Mouse (Mus musculus) E14TG2a.4 (cell line): ENCODE results near the gene Ryr3.

Source experiments
- H3K27me3 ChIP-seq: 2 replicates; pipeline ENCODE4 v1.6.1; 2014; ENCODE audit warnings: low read length, control low read depth; ENCODE audit not compliant: insufficient read depth
- H3K36me3 ChIP-seq: 2 replicates; pipeline ENCODE4 v1.6.1; 2014; ENCODE audit warnings: low read length, control low read depth; ENCODE audit not compliant: insufficient read depth
- H3K4me1 ChIP-seq: replicated peaks from 2 replicates; pipeline ENCODE4 v1.6.1; 2014; ENCODE audit warnings: low read depth, low read length, control low read depth
- H3K4me3 ChIP-seq: replicated peaks from 2 replicates; pipeline ENCODE4 v1.5.1; 2014; ENCODE audit warnings: mild to moderate bottlenecking, low read length
- H3K9me3 ChIP-seq: 2 replicates; pipeline ENCODE4 v1.6.1; 2014; ENCODE audit warnings: low read length, control low read depth
- CTCF ChIP-seq: conservative IDR thresholded peaks from 2 replicates; pipeline ENCODE4 v1.5.1; 2014; ENCODE audit warnings: low read length
- NANOG ChIP-seq: IDR thresholded peaks from 2 replicates; pipeline ENCODE4 v1.6.1; 2014; ENCODE audit warnings: borderline replicate concordance, low read length, mixed read lengths
- POU5F1 ChIP-seq: IDR thresholded peaks from 2 replicates; pipeline ENCODE4 v1.6.1; 2014; ENCODE audit warnings: low read length, borderline replicate concordance

Ryr3 gene

DNA sequence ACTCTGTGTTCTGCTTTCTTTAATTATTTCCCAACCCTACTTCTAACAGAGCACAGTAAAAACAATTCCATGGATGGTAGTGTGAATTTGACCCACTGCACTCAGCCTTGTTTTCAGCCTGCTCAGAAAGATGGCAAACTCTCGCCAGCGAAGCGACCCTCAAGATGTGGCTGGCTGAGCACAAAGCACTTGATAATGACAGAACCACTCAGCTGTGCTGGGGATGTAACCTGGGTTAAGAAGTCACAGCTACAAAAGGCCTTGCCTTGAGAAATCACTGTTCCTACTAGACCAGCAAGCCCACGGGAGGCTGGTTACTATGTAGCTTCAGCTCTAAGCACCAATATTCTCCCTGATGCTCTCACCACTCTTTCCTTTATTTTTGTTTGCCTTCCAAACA, 140.5 kb downstream of the Ryr3 start:
- H3K36me3 ChIP-seq: no peaks in the 10 kb centered on the region
- H3K9me3 ChIP-seq: no peaks in the 10 kb centered on the region
- H3K4me3 ChIP-seq: no peak overlapping the region
- H3K4me1 ChIP-seq: no peaks in the 10 kb centered on the region
- TF ChIP-seq CTCF (no peak), NANOG (no peak), POU5F1 (no peak)
- H3K27me3 ChIP-seq: no peaks in the 10 kb centered on the region

DNA sequence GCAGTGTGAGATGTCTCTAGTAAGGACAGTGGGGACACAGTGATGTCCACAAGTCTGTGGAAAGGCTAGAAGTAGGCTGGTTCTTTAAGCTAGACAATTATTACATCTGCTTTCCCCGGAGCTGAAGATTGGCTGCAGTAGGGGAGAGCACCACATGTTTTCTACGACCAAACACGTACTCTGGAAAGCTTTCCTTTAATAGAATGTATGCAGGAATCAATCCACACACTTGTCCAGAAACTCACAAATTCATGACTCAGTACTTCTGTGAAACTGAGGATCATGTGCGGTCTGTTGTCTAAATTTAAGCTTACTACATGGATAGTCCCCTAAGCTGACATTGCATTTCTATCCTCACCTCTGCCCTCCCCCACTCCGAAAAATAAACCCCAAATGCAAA, 157.5 kb downstream of the Ryr3 start:
- H3K36me3 ChIP-seq: no peaks in the 10 kb centered on the region
- H3K27me3 ChIP-seq: no peaks in the 10 kb centered on the region
- H3K4me3 ChIP-seq: no peak overlapping the region
- H3K9me3 ChIP-seq: no peaks in the 10 kb centered on the region
- H3K4me1 ChIP-seq: 0 out of 2 replicates have a peak, but pooled peaks cover 4% of the 10 kb centered on the region
- TF ChIP-seq NANOG (no peak), POU5F1 (no peak), CTCF (no peak)

DNA sequence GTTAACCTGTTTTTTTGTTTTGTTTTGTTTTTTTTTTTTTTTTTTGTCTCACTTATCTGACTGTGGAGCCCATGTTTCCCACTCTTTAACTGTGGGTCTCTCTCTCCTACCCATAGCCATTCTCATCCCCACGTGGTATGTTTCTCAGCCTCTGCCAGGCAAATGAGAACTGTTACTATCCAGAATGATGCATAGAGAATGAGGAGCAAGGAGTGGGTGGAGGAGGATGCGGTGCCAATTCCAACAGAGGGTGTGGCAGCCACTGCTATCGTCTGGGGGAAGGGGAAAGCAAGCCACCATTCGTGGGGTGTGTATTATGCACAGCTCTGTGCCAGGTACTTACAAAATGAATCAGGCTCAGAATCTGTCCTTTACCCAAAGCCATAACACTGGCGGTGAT, 158.0 kb downstream of the Ryr3 start:
- H3K36me3 ChIP-seq: no peaks in the 10 kb centered on the region

DNA sequence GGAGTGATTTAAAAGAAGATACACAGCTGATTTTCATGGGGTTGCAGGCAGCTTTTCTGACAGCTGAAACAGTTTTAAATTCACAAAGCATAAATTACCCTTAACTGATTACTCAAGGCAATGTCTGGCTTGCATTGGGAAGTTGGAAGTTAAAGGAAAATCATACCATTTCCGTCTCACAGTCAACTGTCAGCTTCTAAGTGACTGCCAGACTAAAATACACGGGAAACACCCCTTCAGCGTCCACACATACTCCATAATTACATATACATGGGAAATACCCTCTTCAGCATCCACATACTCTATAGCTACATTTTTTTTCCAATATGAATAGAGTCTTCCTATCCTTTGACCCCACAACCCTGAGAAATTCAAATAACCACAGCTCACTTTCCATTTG, 158.8 kb downstream of the Ryr3 start:
- H3K9me3 ChIP-seq: no peaks in the 10 kb centered on the region
- TF ChIP-seq CTCF (no peak), NANOG (no peak), POU5F1 (no peak)
- no peak overlapping the region for H3K4me3 ChIP-seq
- no peaks in the 10 kb centered on the region for H3K36me3 ChIP-seq
- 0 out of 2 replicates have a peak, but pooled peaks cover 4% of the 10 kb centered on the region for H3K4me1 ChIP-seq
- no peaks in the 10 kb centered on the region for H3K27me3 ChIP-seq

More for the DNA sequence above, 158.0 kb downstream of the Ryr3 start:
- Histone ChIP-seq H3K9me3 (no peaks in the 10 kb centered on the region), H3K27me3 (no peaks in the 10 kb centered on the region), H3K4me3 (no peak overlapping the region), H3K4me1 (0 out of 2 replicates have a peak, but pooled peaks cover 4% of the 10 kb centered on the region)
- TF ChIP-seq POU5F1: no peak
- no peak for TF ChIP-seq NANOG
- TF ChIP-seq CTCF: no peak

DNA sequence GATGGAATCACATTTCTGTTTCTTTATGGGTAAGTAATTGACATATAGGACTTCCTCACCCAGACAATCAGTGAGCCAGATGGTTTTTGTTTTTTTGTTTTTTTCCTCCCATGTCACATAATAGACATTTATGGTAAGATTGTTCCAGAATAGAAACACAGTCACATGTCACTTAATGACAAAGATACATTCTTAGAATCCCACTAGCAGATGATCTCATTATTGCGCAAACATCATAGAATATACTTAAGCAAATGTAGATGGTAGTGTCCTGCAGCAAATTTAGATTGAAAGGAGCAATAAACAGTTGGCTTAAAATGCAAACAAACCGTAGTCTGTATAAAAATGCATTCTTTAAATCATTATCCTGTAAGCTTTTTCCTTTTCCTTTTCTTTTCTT, 161.3 kb downstream of the Ryr3 start:
- H3K4me1 ChIP-seq: 0 out of 2 replicates have a peak, but pooled peaks cover 4% of the 10 kb centered on the region
- no peaks in the 10 kb centered on the region for H3K27me3 ChIP-seq
- no peaks in the 10 kb centered on the region for H3K9me3 ChIP-seq
- H3K36me3 ChIP-seq: no peaks in the 10 kb centered on the region
- no peak overlapping the region for H3K4me3 ChIP-seq
- no peak for TF ChIP-seq CTCF
- TF ChIP-seq NANOG: no peak
- no peak for TF ChIP-seq POU5F1

DNA sequence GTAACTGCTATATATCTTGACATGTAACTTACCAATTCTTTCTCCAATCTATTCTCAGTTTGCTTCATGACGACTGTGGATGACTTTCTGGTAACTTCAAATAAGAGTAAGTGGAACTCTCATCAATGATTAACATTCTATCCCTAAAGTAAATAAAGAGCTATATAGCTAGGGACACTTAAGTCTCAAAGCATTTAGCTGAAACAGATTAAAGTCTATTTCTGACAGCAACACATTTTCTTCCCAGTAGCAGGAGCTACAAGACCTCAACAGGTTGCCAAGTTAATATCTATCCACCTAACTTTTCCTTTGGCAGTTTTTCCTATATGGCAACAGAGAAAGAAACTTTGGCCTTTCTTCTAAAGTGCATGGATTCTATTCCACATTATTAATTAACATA, 167.1 kb downstream of the Ryr3 start:
- TF ChIP-seq NANOG (no peak), CTCF (no peak), POU5F1 (no peak)
- no peaks in the 10 kb centered on the region for H3K4me1 ChIP-seq

DNA sequence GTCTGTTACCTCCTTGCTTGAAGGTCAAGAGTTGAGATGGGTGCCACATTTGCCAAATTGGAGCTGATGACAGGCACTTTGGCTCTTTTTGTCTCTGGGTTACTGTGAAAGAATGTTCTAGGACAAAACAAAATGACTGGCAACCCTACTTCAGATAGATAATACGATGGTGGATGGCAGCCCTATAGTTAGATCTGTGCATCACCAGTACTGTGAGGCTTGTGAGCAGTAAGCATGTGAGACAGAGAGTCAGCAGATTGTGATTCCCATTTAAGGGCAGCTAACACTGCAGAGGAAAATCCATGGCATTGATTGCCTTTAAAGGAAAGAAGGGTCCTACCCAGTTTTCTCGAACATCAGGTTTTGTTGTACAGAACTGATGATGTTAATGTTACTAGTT, 180.3 kb downstream of the Ryr3 start:
- Histone ChIP-seq H3K27me3 (no peaks in the 10 kb centered on the region), H3K36me3 (no peaks in the 10 kb centered on the region), H3K9me3 (no peaks in the 10 kb centered on the region), H3K4me3 (no peak overlapping the region), H3K4me1 (peaks cover under 1% of the 10 kb centered on the region; the same call in 1 of the 2 replicates)
- no peak for TF ChIP-seq POU5F1
- TF ChIP-seq NANOG: no peak
- no peak for TF ChIP-seq CTCF

More for the DNA sequence above, 167.1 kb downstream of the Ryr3 start:
- no peaks in the 10 kb centered on the region for H3K27me3 ChIP-seq
- H3K36me3 ChIP-seq: no peaks in the 10 kb centered on the region
- no peak overlapping the region for H3K4me3 ChIP-seq
- H3K9me3 ChIP-seq: no peaks in the 10 kb centered on the region

DNA sequence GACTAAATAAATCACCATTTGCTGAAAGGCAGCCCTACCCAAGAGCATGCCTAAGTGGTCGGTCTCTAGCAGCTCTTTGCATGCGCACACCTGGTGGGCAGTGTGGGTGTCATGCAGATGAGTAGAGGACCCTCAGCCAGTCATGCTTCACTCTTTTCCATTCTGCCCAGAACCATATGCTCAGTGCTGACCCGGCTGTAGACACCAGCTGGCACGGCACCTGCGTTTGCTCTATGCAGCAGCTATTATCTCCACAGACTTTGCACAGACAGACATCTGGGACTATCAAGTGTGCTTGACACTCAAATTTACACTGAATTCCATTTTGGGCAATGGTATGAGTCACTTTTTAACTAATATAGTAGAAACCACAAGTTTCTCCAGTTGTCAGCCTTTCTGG, 186.2 kb downstream of the Ryr3 start:
- TF ChIP-seq CTCF: no peak
- TF ChIP-seq NANOG: no peak
- no peak for TF ChIP-seq POU5F1

DNA sequence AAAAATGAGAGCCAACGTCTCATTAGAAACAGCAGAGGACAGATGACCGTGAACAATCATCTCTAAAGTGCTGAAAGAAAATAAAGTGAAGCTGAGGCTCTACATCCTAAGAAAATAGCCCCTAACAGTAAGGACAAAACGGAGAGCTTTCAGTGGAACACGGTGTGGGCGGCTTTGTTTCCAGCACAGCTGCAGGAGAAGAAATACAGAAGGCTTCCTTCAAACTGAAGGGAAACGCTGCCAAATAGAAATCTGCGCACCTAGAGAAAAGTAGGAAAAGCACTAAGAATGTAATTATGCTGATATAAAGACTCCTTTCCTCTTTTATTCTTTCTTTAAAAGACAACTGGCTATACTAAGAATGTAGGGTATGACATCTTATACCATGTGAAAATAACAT, 197.0 kb downstream of the Ryr3 start:
- H3K9me3 ChIP-seq: no peaks in the 10 kb centered on the region
- no peak overlapping the region for H3K4me3 ChIP-seq
- no peaks in the 10 kb centered on the region for H3K27me3 ChIP-seq
- no peaks in the 10 kb centered on the region for H3K36me3 ChIP-seq
- TF ChIP-seq POU5F1 (no peak), CTCF (no peak), NANOG (no peak)
- H3K4me1 ChIP-seq: no peaks in the 10 kb centered on the region

More for the DNA sequence above, 186.2 kb downstream of the Ryr3 start:
- H3K4me3 ChIP-seq: no peak overlapping the region
- H3K4me1 ChIP-seq: peaks cover 11% of the 10 kb centered on the region; the same call in 1 of the 2 replicates
- no peaks in the 10 kb centered on the region for H3K9me3 ChIP-seq
- H3K27me3 ChIP-seq: no peaks in the 10 kb centered on the region
- no peaks in the 10 kb centered on the region for H3K36me3 ChIP-seq
